Mouse (Mus musculus) C2C12 (cell line): Measurements from ENCODE around the gene Gpank1. TPM values are rescaled to one million over a fixed set of nuclear protein-coding genes. Genes with fewer than 3 reads are reported as not detected.

ENCODE experiments used
- H3K27me3 ChIP-seq: one replicate; pipeline ENCODE4 v1.6.1; 2011; ENCODE audit not compliant: control insufficient read depth, insufficient read depth, insufficient read length
- H3K36me3 ChIP-seq: one replicate; pipeline ENCODE4 v1.6.1; 2011; ENCODE audit not compliant: control insufficient read depth, insufficient read depth
- H3K4me3 ChIP-seq: one replicate; pipeline ENCODE4 v1.5.1; 2011; ENCODE audit warnings: mild to moderate bottlenecking, control low read depth; ENCODE audit not compliant: poor library complexity, insufficient read depth, severe bottlenecking
- H3K79me2 ChIP-seq: one replicate; pipeline ENCODE4 v1.6.1; 2011; ENCODE audit not compliant: control insufficient read depth, insufficient read depth
- H3K79me3 ChIP-seq: one replicate; pipeline ENCODE4 v1.6.1; 2011; ENCODE audit warnings: low read depth, control low read depth
- H3ac ChIP-seq: one replicate; pipeline ENCODE3; 2011; ENCODE audit warnings: low read depth; ENCODE audit not compliant: control insufficient read depth, insufficient read length
- CEBPB ChIP-seq: IDR thresholded peaks from one replicate; pipeline ENCODE4 v1.6.1; 2011; ENCODE audit warnings: low read depth, mild to moderate bottlenecking, control low read depth, moderate library complexity
- CTCF ChIP-seq: IDR thresholded peaks from one replicate; pipeline ENCODE4 v1.5.1; 2011; ENCODE audit not compliant: control insufficient read depth, insufficient read depth, insufficient read length
- FOSL1 ChIP-seq: IDR thresholded peaks from one replicate; pipeline ENCODE4 v1.8.0; 2011; ENCODE audit warnings: mild to moderate bottlenecking, low read length; ENCODE audit not compliant: poor library complexity, insufficient read depth, severe bottlenecking
- MAX ChIP-seq: IDR thresholded peaks from one replicate; pipeline ENCODE4 v1.6.1; 2011; ENCODE audit warnings: mild to moderate bottlenecking, control low read depth
- MYOD1 ChIP-seq: IDR thresholded peaks from one replicate; pipeline ENCODE4 v1.6.1; 2011; ENCODE audit warnings: low read depth; ENCODE audit not compliant: control insufficient read depth, insufficient read length
- MYOG ChIP-seq: IDR thresholded peaks from one replicate; pipeline ENCODE4 v1.6.1; 2011; ENCODE audit not compliant: control insufficient read depth, insufficient read length; ENCODE audit errors: extremely low read depth
- USF1 ChIP-seq: IDR thresholded peaks from one replicate; pipeline ENCODE4 v1.6.1; 2011; ENCODE audit warnings: low read depth, mild to moderate bottlenecking, control low read depth, moderate library complexity
- polyA plus RNA-seq: library from polyadenylated mRNA; unstranded; fragments of >200 nt; fragmentation: generic; extraction: Trizol; gene quantifications from one replicate; pipeline ENCODE4 v1.2.1, GENCODE M21; 2012; ENCODE audit warnings: missing spikeins

Gene Gpank1
- polyA plus RNA-seq, 1 experiment = 25.8 TPM

DNA sequence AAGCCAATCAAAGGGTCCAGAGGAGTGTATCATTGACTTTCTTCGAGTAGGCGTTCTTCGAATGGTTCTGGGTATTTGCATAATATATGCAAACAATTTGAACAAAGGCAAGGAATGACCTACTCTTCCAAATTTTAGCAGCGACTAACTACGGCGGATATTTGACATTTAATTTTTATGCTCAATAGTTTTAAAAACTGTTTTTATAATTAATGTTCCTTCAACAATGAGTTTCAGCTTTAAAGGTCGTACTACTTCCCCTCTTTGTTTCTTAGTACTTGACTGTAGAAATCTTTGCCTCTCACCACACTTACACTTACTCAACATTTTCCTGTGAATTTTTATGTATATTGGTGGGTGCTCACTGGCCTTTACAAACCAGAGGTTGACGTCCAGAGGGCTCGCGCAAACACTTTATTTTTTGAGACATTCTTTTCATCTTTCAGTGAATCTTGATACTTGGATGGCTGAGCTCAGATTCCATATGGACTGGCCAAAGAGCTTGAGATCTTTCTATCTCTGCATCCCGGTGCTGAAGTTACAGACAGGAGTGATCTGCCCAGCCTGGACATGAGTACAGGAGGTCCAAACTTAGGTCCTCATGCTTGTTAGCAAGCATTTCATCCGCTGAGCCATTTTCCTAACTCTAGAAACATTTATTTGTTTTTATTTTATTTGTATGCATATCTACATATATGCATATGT, 44.3 kb downstream of the Gpank1 start:
- Histone ChIP-seq H3ac (peak overlapping the region; percentile 45), H3K79me3 (peaks cover 37% of the 10 kb centered on the region), H3K79me2 (peaks cover 54% of the 10 kb centered on the region), H3K27me3 (no peaks in the 10 kb centered on the region), H3K36me3 (peaks cover 27% of the 10 kb centered on the region), H3K4me3 (peak overlapping the region; percentile 35)
- TF ChIP-seq FOSL1 = no peak
- TF ChIP-seq MYOG = no peak
- TF ChIP-seq CEBPB = no peak
- TF ChIP-seq CTCF = no peak
- TF ChIP-seq USF1 = no peak
- no peak for TF ChIP-seq MAX
- no peak for TF ChIP-seq MYOD1

DNA sequence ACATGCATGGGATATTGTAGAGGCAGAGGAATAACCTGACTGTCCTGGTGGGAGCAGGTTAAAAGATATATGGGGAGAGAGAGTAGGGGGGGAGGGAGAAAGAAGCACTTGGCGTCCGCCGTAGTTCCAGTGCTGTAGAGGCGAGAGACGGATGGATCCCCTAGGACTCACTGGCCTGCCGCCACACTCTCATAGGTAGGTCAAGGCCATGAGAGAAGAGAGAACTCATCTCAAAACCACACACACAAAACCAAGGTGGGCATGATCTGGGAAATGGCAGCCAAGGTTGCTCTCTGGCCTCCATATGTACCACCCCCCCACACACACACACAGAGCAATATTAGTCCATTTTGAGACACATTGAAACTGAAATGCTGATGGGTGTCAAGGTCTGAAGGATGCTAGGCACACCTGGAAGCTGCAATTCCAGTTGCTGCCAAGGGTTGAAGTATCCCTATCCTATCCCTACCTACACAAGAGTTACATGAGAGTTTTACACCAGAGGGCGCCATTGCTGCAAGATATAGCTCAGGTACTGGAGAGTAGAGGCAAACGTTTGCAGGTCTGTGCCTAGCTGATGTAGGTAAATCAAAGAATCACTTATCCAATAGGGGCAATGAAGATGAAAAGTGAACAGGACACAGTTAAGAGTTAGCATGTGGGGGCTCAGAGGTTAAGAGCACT, 45.2 kb downstream of the Gpank1 start:
- H3K79me3 ChIP-seq = peaks cover 29% of the 10 kb centered on the region
- peaks cover 45% of the 10 kb centered on the region for H3K79me2 ChIP-seq
- TF ChIP-seq USF1 (no peak), CTCF (peak; percentile 2)
- H3ac ChIP-seq = no peak overlapping the region
- H3K4me3 ChIP-seq = peak overlapping the region; percentile 35
- H3K36me3 ChIP-seq = peaks cover 18% of the 10 kb centered on the region
- no peaks in the 10 kb centered on the region for H3K27me3 ChIP-seq

DNA sequence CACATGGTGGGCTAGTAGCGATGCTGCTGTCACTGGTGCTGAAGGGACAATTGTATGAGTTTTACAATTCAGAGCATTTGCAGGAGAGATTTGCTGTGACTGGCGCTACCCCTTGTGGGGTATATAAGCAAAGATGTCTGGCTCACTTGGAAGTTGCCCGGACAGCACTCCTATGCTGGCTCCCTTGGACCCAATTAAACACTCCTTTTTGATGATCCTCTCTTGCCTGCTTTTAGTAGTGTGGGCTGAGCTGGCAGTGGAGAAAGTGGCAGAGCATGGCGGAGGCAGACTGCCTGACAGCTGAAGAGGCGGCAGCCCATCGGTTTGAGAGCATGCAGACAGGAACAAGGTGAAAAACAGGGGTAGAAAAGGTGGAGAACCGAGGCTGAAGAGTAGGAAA, 46.5 kb downstream of the Gpank1 start:
- no peaks in the 10 kb centered on the region for H3K27me3 ChIP-seq
- peaks cover 16% of the 10 kb centered on the region for H3K79me3 ChIP-seq
- no peak overlapping the region for H3ac ChIP-seq
- H3K36me3 ChIP-seq = peaks cover 6% of the 10 kb centered on the region
- no peak overlapping the region for H3K4me3 ChIP-seq
- H3K79me2 ChIP-seq = peaks cover 32% of the 10 kb centered on the region
- TF ChIP-seq FOSL1 = no peak
- TF ChIP-seq MYOD1 = no peak
- no peak for TF ChIP-seq MYOG
- no peak for TF ChIP-seq USF1
- TF ChIP-seq MAX = no peak
- no peak for TF ChIP-seq CEBPB
- no peak for TF ChIP-seq CTCF

DNA sequence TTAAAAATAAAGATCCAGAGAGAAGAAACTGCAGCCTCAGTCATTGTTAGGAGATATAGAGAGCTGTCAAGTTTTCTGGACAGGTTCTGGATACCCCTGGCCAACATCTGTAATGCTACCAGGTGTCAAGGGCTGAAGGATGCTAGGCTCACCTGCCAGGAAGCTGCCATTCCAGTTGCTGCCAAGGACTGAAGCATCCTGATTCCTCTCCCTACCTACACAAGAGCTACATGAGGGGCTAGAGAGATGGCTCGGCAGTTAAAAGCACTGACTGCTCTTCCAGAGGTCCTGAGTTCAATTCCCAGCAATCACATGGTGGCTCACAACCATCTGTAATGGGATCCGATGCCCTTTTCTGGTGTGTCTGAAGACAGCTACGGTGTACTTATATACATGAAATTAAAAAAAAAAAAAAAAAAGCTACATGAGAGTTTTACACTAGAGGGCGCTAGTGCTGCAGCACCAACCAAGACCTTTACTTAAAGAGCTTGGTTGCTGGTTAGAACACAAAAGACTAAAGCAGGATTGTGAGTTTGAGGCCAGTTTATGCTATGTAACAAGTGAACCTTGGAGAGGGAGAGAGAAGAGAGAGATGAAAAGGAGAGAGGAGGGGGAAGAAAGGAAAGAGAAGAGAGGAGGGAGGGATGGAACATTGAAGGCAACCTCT, 47.4 kb downstream of the Gpank1 start:
- Histone ChIP-seq H3ac (no peak overlapping the region), H3K27me3 (no peaks in the 10 kb centered on the region)
- TF ChIP-seq MYOD1 (no peak), FOSL1 (no peak), MYOG (no peak), CEBPB (no peak), USF1 (no peak), MAX (no peak), CTCF (no peak)

DNA sequence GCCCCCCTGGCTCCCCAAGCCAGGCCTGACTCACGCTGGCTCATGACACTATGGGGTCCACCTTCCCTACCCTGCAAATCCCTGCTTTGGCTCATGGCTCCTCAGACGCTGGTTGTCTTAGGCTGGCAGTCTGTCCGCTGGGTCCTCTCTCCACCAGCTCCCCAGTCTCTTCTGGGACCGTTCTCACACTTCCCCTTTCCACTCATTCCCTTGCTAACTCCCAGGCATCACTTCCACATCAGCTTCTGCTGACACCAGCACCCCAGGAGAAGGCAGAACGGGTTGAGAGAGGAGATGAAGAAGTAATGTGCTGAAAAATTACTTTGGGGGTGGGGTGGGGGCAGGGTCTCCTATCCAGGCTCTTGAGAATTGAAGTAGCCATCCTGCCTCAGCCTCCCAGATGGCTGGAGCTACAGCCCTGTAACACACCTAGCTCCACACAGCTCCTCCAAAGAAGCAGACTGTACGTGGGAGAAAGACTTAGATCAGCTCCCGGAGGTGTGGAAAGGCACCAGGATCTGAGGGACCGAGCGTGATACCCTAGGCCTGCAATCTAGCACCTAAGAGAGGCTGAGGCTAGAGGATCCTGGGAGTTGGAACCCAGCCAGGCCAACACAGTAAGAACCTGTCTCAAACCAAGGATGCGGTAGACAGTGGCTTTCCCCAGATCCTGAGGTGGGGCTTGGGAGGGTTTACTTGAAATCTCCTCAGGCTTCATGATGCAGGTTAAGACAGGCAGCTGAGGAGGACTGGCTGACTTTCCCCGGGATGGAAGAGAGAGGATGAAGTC, 51.4 kb downstream of the Gpank1 start:
- Histone ChIP-seq H3K4me3 (no peak overlapping the region), H3K36me3 (no peaks in the 10 kb centered on the region), H3ac (no peak overlapping the region), H3K79me2 (no peaks in the 10 kb centered on the region), H3K27me3 (no peaks in the 10 kb centered on the region), H3K79me3 (no peaks in the 10 kb centered on the region)
- TF ChIP-seq CEBPB (no peak), MAX (no peak), USF1 (no peak), CTCF (no peak), MYOG (no peak), FOSL1 (no peak), MYOD1 (no peak)

More for the DNA sequence above, 47.4 kb downstream of the Gpank1 start:
- Histone ChIP-seq H3K36me3 (peaks cover 5% of the 10 kb centered on the region), H3K4me3 (no peak overlapping the region), H3K79me3 (peaks cover 7% of the 10 kb centered on the region), H3K79me2 (peaks cover 23% of the 10 kb centered on the region)
